Mouse (Mus musculus) testis, postnatal 14 days (tissue): Measurements from ENCODE around the gene 2310011J03Rik.

Experiments
- DNase-seq: peaks from one replicate; pipeline ENCODE4 v3.0.0; 2021; ENCODE audit warnings: low spot score

Gene 2310011J03Rik

GRCm38 (mm10) chr10:80315315-80315714 lies 5.0 kb downstream of the 2310011J03Rik start:
- DNase-seq = no peak

GRCm38 (mm10) chr10:80314494-80315001 lies 5.8 kb downstream of the 2310011J03Rik start:
- no peak for DNase-seq

- DNase-seq = no peak
Measured at GRCm38 (mm10) chr10:80313627-80314201, 6.6 kb downstream of the 2310011J03Rik start.

- no peak for DNase-seq
Measured at GRCm38 (mm10) chr10:80312586-80313504, 7.5 kb downstream of the 2310011J03Rik start.

GRCm38 (mm10) chr10:80311560-80311959 lies 8.8 kb downstream of the 2310011J03Rik start:
- no peak for DNase-seq

- peak; percentile 77 for DNase-seq
Measured at GRCm38 (mm10) chr10:80304862-80305261, 15.5 kb downstream of the 2310011J03Rik start.

GRCm38 (mm10) chr10:80304458-80304857 lies 15.9 kb downstream of the 2310011J03Rik start:
- no peak for DNase-seq

- DNase-seq = peak; percentile 67
Measured at GRCm38 (mm10) chr10:80302471-80302881, 17.9 kb downstream of the 2310011J03Rik start.

- no peak for DNase-seq
Measured at GRCm38 (mm10) chr10:80302082-80302355, 18.3 kb downstream of the 2310011J03Rik start.

- no peak for DNase-seq
Measured at GRCm38 (mm10) chr10:80301256-80302081, 18.9 kb downstream of the 2310011J03Rik start.

GRCm38 (mm10) chr10:80300672-80301181 lies 19.6 kb downstream of the 2310011J03Rik start:
- DNase-seq = no peak

- no peak for DNase-seq
Measured at GRCm38 (mm10) chr10:80299824-80300223, 20.5 kb downstream of the 2310011J03Rik start.

GRCm38 (mm10) chr10:80299301-80299700 lies 21.0 kb downstream of the 2310011J03Rik start:
- DNase-seq = no peak

- peak; percentile 51 for DNase-seq
Measured at GRCm38 (mm10) chr10:80298571-80299281, 21.6 kb downstream of the 2310011J03Rik start.

GRCm38 (mm10) chr10:80297526-80298133 lies 22.7 kb downstream of the 2310011J03Rik start:
- no peak for DNase-seq

- no peak for DNase-seq
Measured at GRCm38 (mm10) chr10:80296824-80297223, 23.5 kb downstream of the 2310011J03Rik start.

GRCm38 (mm10) chr10:80295618-80296425 lies 24.5 kb downstream of the 2310011J03Rik start, which contains the start of gene Apc2:
Apc2 (plus strand) TSS chr10:80295977.
- DNase-seq = peak; percentile 57

- DNase-seq = no peak
Measured at GRCm38 (mm10) chr10:80294788-80295303, 25.5 kb downstream of the 2310011J03Rik start.

GRCm38 (mm10) chr10:80294311-80294710 lies 26.0 kb downstream of the 2310011J03Rik start:
- no peak for DNase-seq

- DNase-seq = no peak
Measured at GRCm38 (mm10) chr10:80293325-80293724, 27.0 kb downstream of the 2310011J03Rik start.
